Mouse (Mus musculus): ENCODE results near the gene Zbed3.

Gene Zbed3

GRCm38 (mm10) chr13:95323400-95323799 lies at the start of gene Zbed3:
Gene Zbed3, plus strand, starts transcription at chr13:95323612.
- no peak for DNase-seq

GRCm38 (mm10) chr13:95278426-95279025 lies 44.9 kb upstream of the Zbed3 start:
- DNase-seq, result no peak

GRCm38 (mm10) chr13:95281740-95282673 lies 41.4 kb upstream of the Zbed3 start:
- DNase-seq, result no peak

GRCm38 (mm10) chr13:95286989-95287388 lies 36.4 kb upstream of the Zbed3 start:
- peak; percentile 70 for DNase-seq

GRCm38 (mm10) chr13:95288027-95288426 lies 35.4 kb upstream of the Zbed3 start:
- DNase-seq, result no peak

GRCm38 (mm10) chr13:95291983-95292382 lies 31.4 kb upstream of the Zbed3 start:
- no peak for DNase-seq

- no peak for DNase-seq
Measured at GRCm38 (mm10) chr13:95299956-95300355, 23.5 kb upstream of the Zbed3 start.

- DNase-seq, result no peak
Measured at GRCm38 (mm10) chr13:95306596-95306995, 16.8 kb upstream of the Zbed3 start.

GRCm38 (mm10) chr13:95307100-95307655 lies 16.2 kb upstream of the Zbed3 start:
- no peak for DNase-seq

GRCm38 (mm10) chr13:95312016-95312415 lies 11.4 kb upstream of the Zbed3 start:
- DNase-seq, result no peak

- DNase-seq, result no peak
Measured at GRCm38 (mm10) chr13:95319153-95319552, 4.3 kb upstream of the Zbed3 start.

GRCm38 (mm10) chr13:95320451-95320850 lies 3.0 kb upstream of the Zbed3 start:
- no peak for DNase-seq

GRCm38 (mm10) chr13:95323950-95324625 lies 676 bp downstream of the Zbed3 start:
- DNase-seq, result peak; percentile 82

GRCm38 (mm10) chr13:95324626-95325079 lies 1.2 kb downstream of the Zbed3 start:
- no peak for DNase-seq

GRCm38 (mm10) chr13:95325080-95325906 lies 1.9 kb downstream of the Zbed3 start:
- DNase-seq, result peak; percentile 73

- DNase-seq, result no peak
Measured at GRCm38 (mm10) chr13:95325907-95326550, 2.6 kb downstream of the Zbed3 start.

GRCm38 (mm10) chr13:95326611-95327344 lies 3.4 kb downstream of the Zbed3 start:
- DNase-seq, result no peak

GRCm38 (mm10) chr13:95327345-95327741 lies 3.9 kb downstream of the Zbed3 start:
- DNase-seq, result no peak

GRCm38 (mm10) chr13:95328767-95329166 lies 5.4 kb downstream of the Zbed3 start:
- DNase-seq, result no peak

GRCm38 (mm10) chr13:95330507-95330906 lies 7.1 kb downstream of the Zbed3 start:
- no peak for DNase-seq

Measured in right cerebral cortex, postnatal 14 days (tissue).